Mouse (Mus musculus) G1E (cell line): ENCODE data around the gene Sdccag8.

Experiments
- CTCF ChIP-seq: IDR thresholded peaks from 2 replicates; pipeline ENCODE4 v1.5.1; 2012; ENCODE audit warnings: low read depth, low read length, inconsistent platforms, mixed read lengths
- GATA1 ChIP-seq: IDR thresholded peaks from 2 replicates; pipeline ENCODE4 v1.6.1; 2012; ENCODE audit warnings: borderline replicate concordance, low read length, inconsistent platforms, mixed read lengths
- POLR2AphosphoS5 ChIP-seq: IDR thresholded peaks from 2 replicates; pipeline ENCODE4 v1.6.1; 2012; ENCODE audit warnings: low read depth, low read length, inconsistent platforms; ENCODE audit not compliant: insufficient replicate concordance
- TAL1 ChIP-seq: conservative IDR thresholded peaks from 2 replicates; pipeline ENCODE4 v1.6.1; 2012; ENCODE audit warnings: low read depth, low read length, inconsistent platforms, mixed read lengths

DNA sequence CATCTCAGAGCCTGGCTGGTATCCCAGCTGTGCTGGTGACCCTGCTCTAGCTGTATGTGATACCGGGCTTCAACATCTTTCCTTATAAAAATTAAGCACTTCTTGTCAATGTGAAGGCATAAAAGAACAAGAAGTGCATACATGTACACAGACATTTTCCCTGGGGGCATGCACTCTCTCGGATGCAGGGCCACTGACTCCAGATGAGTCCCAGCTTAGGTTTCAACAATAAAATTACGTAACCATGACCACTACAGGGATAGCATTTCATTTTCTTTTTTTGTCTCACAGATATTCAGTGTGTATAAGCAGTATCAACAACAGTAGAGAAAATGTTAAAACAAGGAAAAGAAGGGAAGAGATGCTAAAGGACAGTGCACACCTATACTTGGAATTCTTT is 216.2 kb downstream of the Sdccag8 start:
- no peak for TF ChIP-seq CTCF
- TF ChIP-seq GATA1 = no peak
- TF ChIP-seq TAL1 = no peak
- no peak for TF ChIP-seq POLR2AphosphoS5
